Mouse (Mus musculus): ENCODE results near the gene Efcab6. TPM values are rescaled to one million over a fixed set of nuclear protein-coding genes. Genes with fewer than 3 reads are reported as not detected.

Gene Efcab6
- total and polyA plus RNA-seq, 3 experiments, result not detected

GRCm38 (mm10) chr15:83965126-83965525 lies 100.1 kb downstream of the Efcab6 start:
- H3K27ac ChIP-seq (ENCODE audit: control insufficient read depth, low read depth, low read length), result no peak overlapping the region

GRCm38 (mm10) chr15:83958376-83958775 lies 106.8 kb downstream of the Efcab6 start:
- Histone ChIP-seq H3K9me3 (replicated peaks; ENCODE audit: insufficient read depth, low read length) (no peaks in the 10 kb centered on the region), H3K79me2 (ENCODE audit: control insufficient read depth, insufficient read depth, low read length, poor library complexity) (no peaks in the 10 kb centered on the region), H3K4me1 (ENCODE audit: control insufficient read depth in 1 of 2, insufficient read depth in 2 of 2, low read length in 2 of 2) (no peaks in the 10 kb centered on the region), H3K4me3 (ENCODE audit: control insufficient read depth in 1 of 2, insufficient read depth in 1 of 2, low read depth in 2 of 2, low read length in 2 of 2) (no peak overlapping the region), H3K9ac (ENCODE audit: control insufficient read depth, low read depth, low read length, poor library complexity, severe bottlenecking) (no peak overlapping the region), H3K27me3 (ENCODE audit: control insufficient read depth in 1 of 2, insufficient read depth in 2 of 2, low read length in 2 of 2) (no peaks in the 10 kb centered on the region), H3K27ac (ENCODE audit: control insufficient read depth, low read depth, low read length) (no peak overlapping the region), H3K36me3 (ENCODE audit: control insufficient read depth in 1 of 2, insufficient read depth in 2 of 2, low read length in 2 of 2) (no peaks in the 10 kb centered on the region)
- TF ChIP-seq ZNF384 (IDR thresholded peaks at IDR 0.05; ENCODE audit: low read depth, low read length) (no peak), BHLHE40 (IDR thresholded peaks at IDR 0.05; ENCODE audit: borderline replicate concordance, low read depth, low read length) (no peak), TAL1 (IDR thresholded peaks at IDR 0.05; ENCODE audit: low read length) (no peak), MXI1 (IDR thresholded peaks at IDR 0.05; ENCODE audit: low read depth, low read length) (no peak), ETS1 (IDR thresholded peaks at IDR 0.05; ENCODE audit: low read depth, low read length) (no peak), RAD21 (IDR thresholded peaks at IDR 0.05; ENCODE audit: low read depth, low read length) (no peak), RCOR1 (IDR thresholded peaks at IDR 0.05; ENCODE audit: low read depth, low read length) (no peak), EP300 (IDR thresholded peaks at IDR 0.05; ENCODE audit: low read depth in 1 of 2, low read length in 2 of 2) (no peak), MYB (IDR thresholded peaks at IDR 0.05; ENCODE audit: low read depth, low read length) (no peak), CHD2 (IDR thresholded peaks at IDR 0.05; ENCODE audit: low read length) (no peak), HCFC1 (IDR thresholded peaks at IDR 0.05; ENCODE audit: low read depth, low read length) (no peak), CTCF (IDR thresholded peaks at IDR 0.05 in 2 of 3, conservative IDR thresholded peaks at IDR 0.05 in 1 of 3; ENCODE audit: control insufficient read depth in 1 of 3, insufficient read depth in 1 of 3, low read depth in 2 of 3, low read length in 3 of 3, poor library complexity in 1 of 3, severe bottlenecking in 1 of 3) (no peak), MAZ (IDR thresholded peaks at IDR 0.05; ENCODE audit: low read depth, low read length) (no peak)
- no peak for DNase-seq (ENCODE audit: low read depth, low spot score)

More at GRCm38 (mm10) chr15:83965126-83965525, 100.1 kb downstream of the Efcab6 start:
- TF ChIP-seq MAX (IDR thresholded peaks at IDR 0.05; ENCODE audit: low read length), result no peak
- TF ChIP-seq RAD21 (IDR thresholded peaks at IDR 0.05; ENCODE audit: low read depth, low read length), result no peak
- TF ChIP-seq MAZ (IDR thresholded peaks at IDR 0.05; ENCODE audit: low read depth, low read length), result no peak
- TF ChIP-seq EP300 (IDR thresholded peaks at IDR 0.05; ENCODE audit: low read depth in 1 of 2, low read length in 2 of 2), result no peak
- no peak for TF ChIP-seq MYB (IDR thresholded peaks at IDR 0.05; ENCODE audit: low read depth, low read length)
- TF ChIP-seq SMC3 (IDR thresholded peaks at IDR 0.05; ENCODE audit: low read depth, low read length), result no peak
- no peak for TF ChIP-seq JUND (IDR thresholded peaks at IDR 0.05; ENCODE audit: low read depth, low read length)
- TF ChIP-seq ELF1 (IDR thresholded peaks at IDR 0.05; ENCODE audit: low read depth, low read length), result no peak
- no peak for TF ChIP-seq MXI1 (IDR thresholded peaks at IDR 0.05; ENCODE audit: low read depth, low read length)
- no peak for TF ChIP-seq NRF1 (IDR thresholded peaks at IDR 0.05; ENCODE audit: insufficient read depth, low read depth, low read length, poor library complexity, severe bottlenecking)
- no peak for TF ChIP-seq ZKSCAN1 (IDR thresholded peaks at IDR 0.05; ENCODE audit: low read depth, low read length)
- no peak for TF ChIP-seq KAT2A (conservative IDR thresholded peaks at IDR 0.05; ENCODE audit: low read depth, low read length)
- no peak for TF ChIP-seq BHLHE40 (IDR thresholded peaks at IDR 0.05; ENCODE audit: borderline replicate concordance, low read depth, low read length)
- TF ChIP-seq TAL1 (IDR thresholded peaks at IDR 0.05; ENCODE audit: low read length), result no peak
- no peak for TF ChIP-seq ETS1 (IDR thresholded peaks at IDR 0.05; ENCODE audit: low read depth, low read length)
- H3K79me2 ChIP-seq (ENCODE audit: control insufficient read depth, insufficient read depth, low read length, poor library complexity), result no peaks in the 10 kb centered on the region
- H3K9ac ChIP-seq (ENCODE audit: control insufficient read depth, low read depth, low read length, poor library complexity, severe bottlenecking), result no peak overlapping the region
- H3K27me3 ChIP-seq (ENCODE audit: control insufficient read depth in 1 of 2, insufficient read depth in 2 of 2, low read length in 2 of 2), result no peaks in the 10 kb centered on the region
- no peak overlapping the region for H3K4me3 ChIP-seq (ENCODE audit: control insufficient read depth in 1 of 2, insufficient read depth in 1 of 2, low read depth in 2 of 2, low read length in 2 of 2)
- DNase-seq (ENCODE audit: low read depth, low spot score), result no peak
- H3K9me3 ChIP-seq (replicated peaks; ENCODE audit: insufficient read depth, low read length), result no peaks in the 10 kb centered on the region
- no peaks in the 10 kb centered on the region for H3K4me1 ChIP-seq (ENCODE audit: control insufficient read depth in 1 of 2, insufficient read depth in 2 of 2, low read length in 2 of 2)
- no peaks in the 10 kb centered on the region for H3K36me3 ChIP-seq (ENCODE audit: control insufficient read depth in 1 of 2, insufficient read depth in 2 of 2, low read length in 2 of 2)
